Comparison of ENCODE assay signal across 16 mouse cellular contexts in genomic region chr5:29583880-29584595, GRCm38 (mm10). TPM values are rescaled to one million over a fixed set of nuclear protein-coding genes. Genes with fewer than 3 reads are reported as not detected.
DNase-seq lines count a peak whose midpoint lies in the region; ATAC-seq lines count a peak whose summit lies in the region.
"Had no signal": no experiment of that assay in that cellular context is flagged by ENCODE, and none has a peak within 500 bp of the region (broad histone marks: within the 10 kb centered on the region; RNA-seq: fewer than 3 reads in every experiment).

No protein-coding gene starts in this region.

- WGBS in heart, embryonic 13.5 days, result 55% methylated on average over 2 of the region's 2 CpGs

- no peaks in the 10 kb centered on the region for H3K27me3 ChIP-seq in heart, embryonic 13.5 days (replicated peaks)
- H3K27me3 ChIP-seq: limb, embryonic 12.5 days; midbrain, embryonic 12.5 days had no signal

- DNase-seq in cerebellum, postnatal 10 days, result peak; percentile 32 to 38
- no peak for DNase-seq in cerebellum, adult 11-12 months
- DNase-seq in heart, postnatal 25 days (ENCODE audit: low spot score), result no peak
- peak; percentile 4 for DNase-seq in kidney, postnatal 14 days
- no peak for DNase-seq in kidney, adult 9 months
- peak; percentile 7 for DNase-seq in retina, postnatal 1 day
- DNase-seq in retina, embryonic 14.5 days (ENCODE audit: low spot score), result no peak
- DNase-seq: adrenal gland, postnatal 25 days; gastrocnemius, postnatal 25 days; kidney, adult 18-20 months; layer of hippocampus, postnatal 36 days; lung, postnatal 10 days; spleen, adult 18-20 months had no signal

- peaks cover 13% of the 10 kb centered on the region for H3K4me1 ChIP-seq in heart, embryonic 13.5 days
- H3K4me1 ChIP-seq: limb, embryonic 12.5 days; midbrain, embryonic 12.5 days had no signal

- ATAC-seq in heart, embryonic 13.5 days (ENCODE audit: extremely low read depth, insufficient number of reproducible peaks, low FRiP score, low TSS enrichment), result no peak

- no peak overlapping the region; the same call in 1 of the 2 replicates for H3K9ac ChIP-seq in heart, embryonic 13.5 days
- H3K9ac ChIP-seq: limb, embryonic 12.5 days; midbrain, embryonic 12.5 days had no signal

- no peaks in the 10 kb centered on the region for H3K9me3 ChIP-seq in heart, embryonic 13.5 days
- H3K9me3 ChIP-seq: limb, embryonic 12.5 days; midbrain, embryonic 12.5 days had no signal

- peak overlapping the region; percentile 38; the same call in 1 of the 2 replicates for H3K27ac ChIP-seq in heart, embryonic 13.5 days (replicated peaks)
- H3K27ac ChIP-seq: limb, embryonic 12.5 days; midbrain, embryonic 12.5 days had no signal

- peak overlapping the region; percentile 18; the same call in 1 of the 2 replicates for H3K4me2 ChIP-seq in heart, embryonic 13.5 days
- H3K4me2 ChIP-seq: limb, embryonic 12.5 days; midbrain, embryonic 12.5 days had no signal

- H3K4me3 ChIP-seq in heart, embryonic 13.5 days, result no peak overlapping the region
- H3K4me3 ChIP-seq: limb, embryonic 12.5 days; midbrain, embryonic 12.5 days had no signal

- intact Hi-C loops in heart, postnatal 25 days (cut with DNase I), result no loop called here

- H3K36me3 ChIP-seq in heart, embryonic 13.5 days, result peaks cover 13% of the 10 kb centered on the region

RNA-seq across cellular contexts. Expression of gene Ube3c, which starts 15.0 kb away (rescaled TPM):
- polyA plus RNA-seq in heart, embryonic 13.5 days (2015; fragmentation: Nextera tagmentation; extraction: Ambion mirVana), result 12.3 and 17.1 TPM in 2 replicates
- 10 to 100 TPM; 40.3 to 41.5 TPM for total RNA-seq in heart, postnatal 25 days (2021)

Comparison
In these comparisons a context has a peak if more than half of its experiments do, and no peak if none do; other contexts are left out.
1. DNase-seq: peak in cerebellum, postnatal 10 days (2 of 2), kidney, postnatal 14 days (single experiment) and retina, postnatal 1 day (single experiment); none in cerebellum, adult 11-12 months (single experiment), heart, postnatal 25 days (single experiment), kidney, adult 9 months (single experiment) and retina, embryonic 14.5 days (single experiment).